Mouse (Mus musculus) olfactory bulb, adult 2 months (tissue): ENCODE measurements around the gene Pfn3. TPM values are rescaled to one million over a fixed set of nuclear protein-coding genes. Genes with fewer than 3 reads are reported as not detected.

ENCODE experiments used
- H3K27ac ChIP-seq: fragments of 200-500 bp; 2 replicates; pipeline ENCODE4 v1.5.1; 2012; ENCODE audit warnings: low read depth, low read length; ENCODE audit not compliant: insufficient read depth
- H3K4me1 ChIP-seq: fragments of 200-500 bp; 2 replicates; pipeline ENCODE4 v1.6.1; 2012; ENCODE audit warnings: low read length; ENCODE audit not compliant: control insufficient read depth, insufficient read depth
- H3K4me3 ChIP-seq: fragments of 200-500 bp; 2 replicates; pipeline ENCODE4 v1.5.1; 2012; ENCODE audit warnings: mild to moderate bottlenecking, low read depth, low read length, moderate library complexity; ENCODE audit not compliant: insufficient read depth
- CTCF ChIP-seq: fragments of 200-500 bp; IDR thresholded peaks from 2 replicates; pipeline ENCODE4 v1.5.1; 2012; ENCODE audit warnings: low read depth, mild to moderate bottlenecking, low read length, moderate library complexity; ENCODE audit not compliant: insufficient read depth
- POLR2A ChIP-seq: fragments of 200-500 bp; IDR thresholded peaks from 2 replicates; pipeline ENCODE4 v1.6.1; 2012; ENCODE audit warnings: mild to moderate bottlenecking, low read depth, low read length, moderate library complexity; ENCODE audit not compliant: insufficient read depth
- WGBS: fragments of 180-500 bp; shearing (Covaris S2); methylation state at CpG from one replicate; pipeline ENCODE4 v1.1.7; 2018; 5-methylcytosine and 5-hydroxymethylcytosine counted together
- polyA plus RNA-seq: library from polyadenylated mRNA; stranded (reverse); fragments of >200 nt; gene quantifications from 2 replicates; pipeline ENCODE4 v1.2.4, GENCODE M21; 2012; ENCODE audit warnings: low replicate concordance; ENCODE audit not compliant: missing spikeins, insufficient read depth, insufficient read length

Pfn3 gene
- polyA plus RNA-seq, 1 experiment, result not detected

DNA sequence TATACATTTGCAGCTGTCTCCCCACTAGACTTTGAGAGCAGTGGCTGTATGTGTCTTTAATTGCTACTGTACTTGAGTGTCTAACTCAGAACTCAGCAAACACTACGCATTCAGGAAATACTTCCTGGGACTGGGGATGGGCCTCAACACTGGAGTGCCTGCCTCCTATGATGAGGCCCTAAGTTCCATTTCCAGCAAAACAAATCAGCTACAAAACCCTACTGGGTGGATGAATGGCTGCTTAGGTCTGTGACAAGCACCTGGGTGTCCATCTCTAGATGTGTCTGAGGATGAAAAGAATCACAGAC, 15.0 kb downstream of the Pfn3 start:
- TF ChIP-seq POLR2A (no peak), CTCF (no peak)
- 83% methylated on average over 1 of the region's 1 CpGs for WGBS
- Histone ChIP-seq H3K4me3 (no peak overlapping the region), H3K4me1 (peaks cover 24% of the 10 kb centered on the region), H3K27ac (no peak overlapping the region)

DNA sequence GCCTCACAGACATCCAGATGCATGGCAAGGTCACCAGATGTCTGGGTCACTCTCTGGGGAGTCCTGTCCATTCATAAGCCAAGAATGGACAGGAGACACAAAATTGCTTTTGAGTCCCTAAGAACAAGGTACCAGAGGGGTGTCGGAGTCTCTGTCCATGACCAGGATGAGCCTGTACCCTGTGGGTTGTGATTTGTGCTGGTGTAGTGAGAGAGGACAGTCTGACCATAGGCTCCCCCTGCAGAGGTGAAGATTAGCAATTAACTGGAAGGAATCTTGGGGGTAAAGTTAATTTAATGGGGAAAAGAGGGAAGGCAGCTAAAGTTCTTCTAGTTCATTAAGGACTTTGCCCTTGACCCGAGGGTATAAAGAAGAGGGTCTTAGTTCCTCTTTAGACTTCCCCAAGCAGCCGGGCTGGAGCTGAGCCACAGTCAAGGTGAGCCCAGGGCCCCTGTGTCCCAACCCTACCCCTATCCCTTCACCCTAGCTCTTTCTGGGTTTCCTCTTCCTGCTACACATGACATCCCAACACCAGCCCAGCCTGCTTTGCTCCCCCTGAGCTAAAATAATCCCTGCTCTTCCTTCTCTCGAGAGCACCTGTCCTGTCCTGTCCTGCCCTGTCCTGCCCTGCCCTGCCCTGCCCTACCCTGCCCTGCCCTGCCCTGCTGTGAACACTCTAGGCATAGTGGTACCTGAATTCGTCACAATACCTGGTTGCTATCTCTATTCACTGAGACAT, 15.6 kb downstream of the Pfn3 start:
- Histone ChIP-seq H3K27ac (no peak overlapping the region), H3K4me1 (peaks cover 19% of the 10 kb centered on the region), H3K4me3 (no peak overlapping the region)
- TF ChIP-seq CTCF (no peak), POLR2A (no peak)
- WGBS, result 74% methylated on average over 5 of the region's 5 CpGs

DNA sequence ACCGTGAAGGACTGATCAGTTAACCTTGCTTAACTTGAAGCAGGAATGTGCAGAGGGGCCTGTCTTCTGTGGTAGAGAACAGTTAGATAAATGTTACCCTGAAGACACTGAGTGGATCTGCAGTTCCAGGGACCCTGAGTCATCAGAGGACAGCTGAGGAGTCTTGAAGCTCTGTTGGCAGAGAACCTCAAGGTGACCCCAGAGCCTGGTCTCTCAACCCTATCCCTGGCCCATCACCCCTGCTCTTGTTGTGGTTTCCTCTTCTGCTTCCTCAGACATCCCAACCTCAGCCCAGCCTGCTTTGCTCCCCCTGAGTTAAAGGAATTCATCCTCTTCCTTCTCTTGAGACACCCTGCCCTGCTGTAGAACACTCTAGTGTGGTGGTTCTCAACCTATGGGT, 16.9 kb downstream of the Pfn3 start, which contains the start of gene Slc34a1:
Slc34a1 (plus strand) TSS at position 100 of the 400 bp plus-strand sequence.
- WGBS, result 86% methylated on average over 1 of the region's 1 CpGs
- H3K4me1 ChIP-seq, result peaks cover 9% of the 10 kb centered on the region
- H3K27ac ChIP-seq, result no peak within 1 kb of the TSS
- no peak within 1 kb of the TSS for H3K4me3 ChIP-seq
- TF ChIP-seq CTCF (no peak), POLR2A (no peak)

DNA sequence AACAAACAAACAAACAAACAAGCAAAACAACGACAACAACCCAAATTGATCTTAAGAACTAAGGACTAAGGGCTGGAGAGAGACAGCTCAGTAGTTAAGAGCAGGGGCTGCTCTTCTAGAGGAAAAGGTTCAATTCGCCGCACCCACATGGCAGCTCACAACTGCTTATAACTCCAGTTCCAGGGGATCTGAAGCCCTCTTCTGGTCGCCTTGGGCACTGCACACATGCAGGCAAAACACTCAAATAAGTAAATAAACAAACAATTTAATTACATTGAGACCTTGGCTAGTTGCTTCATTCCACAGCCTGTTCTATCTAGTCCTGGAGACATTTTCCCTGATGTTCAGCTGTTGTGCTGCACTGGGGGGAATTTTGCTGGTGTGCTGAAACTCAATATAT, 22.1 kb downstream of the Pfn3 start:
- Histone ChIP-seq H3K4me1 (no peaks in the 10 kb centered on the region), H3K27ac (no peak overlapping the region), H3K4me3 (no peak overlapping the region)
- WGBS, result 76% methylated on average over 4 of the region's 4 CpGs
- TF ChIP-seq CTCF (no peak), POLR2A (no peak)

DNA sequence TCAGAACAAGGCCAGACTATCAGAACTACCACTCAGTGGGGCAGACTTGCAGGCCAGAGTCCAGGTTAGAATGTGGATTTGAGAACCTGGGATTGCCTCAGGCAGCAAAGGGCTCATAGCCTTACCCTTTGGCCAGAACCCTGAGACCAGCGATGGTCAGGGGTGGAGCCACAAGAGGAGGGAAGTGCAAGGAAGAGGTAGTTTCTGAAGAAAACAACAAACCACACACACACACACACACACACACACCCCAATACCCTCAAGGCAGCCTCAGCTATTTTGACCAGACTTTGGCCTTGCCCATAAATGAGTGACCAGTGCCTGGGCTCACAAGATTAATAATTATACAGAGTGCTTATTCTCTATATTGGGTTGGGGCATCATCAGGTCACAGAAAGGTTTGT, 23.4 kb downstream of the Pfn3 start:
- Histone ChIP-seq H3K4me3 (no peak overlapping the region), H3K27ac (no peak overlapping the region), H3K4me1 (no peaks in the 10 kb centered on the region)
- WGBS, result 61% methylated on average over 1 of the region's 1 CpGs
- no peak for TF ChIP-seq CTCF
- TF ChIP-seq POLR2A, result no peak

DNA sequence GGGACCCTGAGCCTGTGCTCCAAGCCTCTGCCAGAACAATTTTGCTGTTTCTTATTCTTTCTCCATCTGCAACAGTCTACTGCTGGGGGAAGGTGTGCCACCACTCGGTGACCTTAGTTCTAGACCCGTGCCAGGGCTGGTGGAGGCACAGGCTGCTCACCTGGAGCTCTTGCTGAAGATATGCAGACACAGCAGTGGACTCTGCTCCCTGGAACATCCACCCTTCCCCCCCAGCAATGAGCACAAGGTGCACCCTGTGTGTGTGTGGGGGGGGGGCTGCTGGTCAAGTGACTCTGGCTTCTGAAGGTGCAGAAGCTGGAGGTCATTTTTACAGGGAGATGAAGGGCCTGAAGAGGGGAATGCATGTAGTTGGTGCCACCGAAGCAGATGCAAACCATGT, 24.4 kb downstream of the Pfn3 start:
- no peaks in the 10 kb centered on the region for H3K4me1 ChIP-seq
- TF ChIP-seq CTCF, result no peak
- no peak for TF ChIP-seq POLR2A
- WGBS, result 83% methylated on average over 3 of the region's 3 CpGs
- H3K27ac ChIP-seq, result no peak overlapping the region
- H3K4me3 ChIP-seq, result no peak overlapping the region

DNA sequence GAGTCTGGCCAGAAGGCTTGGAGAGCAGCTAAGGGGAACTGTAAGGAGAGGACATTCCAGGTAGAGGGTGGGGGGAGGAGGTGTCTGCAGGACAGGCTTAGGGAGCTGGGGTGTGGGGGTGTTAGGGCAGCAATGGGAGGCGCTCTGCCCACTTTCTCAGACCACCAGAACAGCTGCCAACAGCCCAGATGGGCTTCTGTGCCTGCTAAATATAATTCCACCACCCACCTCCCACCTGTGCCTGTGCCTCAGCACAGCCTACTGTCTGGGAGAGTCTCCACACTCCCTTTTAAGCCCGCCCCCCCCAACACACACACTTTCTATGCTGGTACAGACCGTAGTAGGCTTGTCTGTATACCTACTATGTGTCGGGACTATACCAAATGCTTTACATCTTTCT, 33.2 kb downstream of the Pfn3 start:
- peaks cover 6% of the 10 kb centered on the region; the same call in 1 of the 2 replicates for H3K4me1 ChIP-seq
- H3K4me3 ChIP-seq, result no peak overlapping the region
- no peak overlapping the region for H3K27ac ChIP-seq
- TF ChIP-seq POLR2A, result no peak
- no peak for TF ChIP-seq CTCF
- 73% methylated on average over 4 of the region's 4 CpGs for WGBS

DNA sequence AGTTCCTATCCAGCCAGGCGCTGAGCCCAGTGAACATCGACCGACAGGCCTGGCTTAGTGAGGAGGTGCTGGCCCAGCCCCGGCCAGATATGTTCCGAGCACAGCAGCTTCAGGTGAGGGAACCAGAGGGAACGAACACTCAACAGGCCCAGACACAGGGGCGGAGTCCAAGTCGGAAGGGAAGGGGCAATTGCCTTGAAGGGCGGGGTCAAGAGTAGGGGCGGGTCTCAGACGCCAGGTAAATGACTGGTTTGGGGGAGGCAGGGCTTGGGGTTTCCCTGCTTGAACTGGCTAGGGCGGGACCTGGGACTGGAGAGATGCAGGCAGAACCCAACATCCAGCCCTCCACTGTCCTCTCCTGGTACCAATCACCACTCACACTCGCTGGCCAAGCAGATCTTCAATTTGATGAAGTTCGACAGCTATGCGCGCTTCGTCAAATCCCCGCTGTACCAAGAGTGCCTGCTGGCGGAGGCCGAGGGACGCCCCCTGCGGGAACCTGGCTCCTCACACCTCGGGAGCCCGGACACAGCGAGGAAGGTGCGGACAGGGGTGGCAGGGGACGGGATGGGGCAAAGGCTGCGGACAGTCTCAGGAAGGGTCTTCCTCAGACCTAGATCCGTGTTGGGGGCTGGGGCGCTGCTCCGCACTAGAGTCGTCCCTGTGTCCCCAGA, 36.0 kb downstream of the Pfn3 start:
- 31% methylated on average over 32 of the region's 32 CpGs for WGBS
- TF ChIP-seq CTCF, result no peak
- TF ChIP-seq POLR2A, result no peak
- H3K27ac ChIP-seq, result no peak overlapping the region
- H3K4me3 ChIP-seq, result no peak overlapping the region
- peaks cover 10% of the 10 kb centered on the region for H3K4me1 ChIP-seq

DNA sequence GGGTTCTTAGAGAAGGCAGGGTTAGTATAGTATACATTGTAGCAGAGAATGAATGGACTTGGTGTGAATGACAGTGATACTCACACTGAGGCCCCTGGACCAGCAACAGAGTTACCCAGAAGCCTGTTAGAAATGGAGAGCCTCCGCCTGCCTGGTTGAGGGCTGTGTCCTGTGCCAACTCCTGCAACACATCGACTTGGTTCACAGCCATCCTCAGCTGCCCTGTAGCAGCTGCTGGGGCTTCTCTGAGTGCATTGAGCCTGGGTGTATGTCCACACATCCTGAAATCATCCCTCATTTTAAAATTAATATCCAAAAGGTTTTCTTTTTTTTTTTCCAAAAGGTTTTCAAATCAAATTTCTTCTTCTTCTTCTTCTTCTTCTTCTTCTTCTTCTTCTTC, 39.2 kb downstream of the Pfn3 start:
- Histone ChIP-seq H3K4me3 (no peak overlapping the region), H3K4me1 (peaks cover 7% of the 10 kb centered on the region; the same call in 1 of the 2 replicates), H3K27ac (no peak overlapping the region)
- TF ChIP-seq POLR2A (no peak), CTCF (no peak)
- WGBS, result 41% methylated on average over 2 of the region's 2 CpGs
